Mouse (Mus musculus) adrenal gland, postnatal 36 days (tissue): ENCODE data around the gene Stom. TPM values are rescaled to one million over a fixed set of nuclear protein-coding genes. Genes with fewer than 3 reads are reported as not detected.

Source experiments
- DNase-seq, 2 experiments: peaks; one replicate each; pipeline ENCODE4 v3.0.0; 2021; ENCODE audit warnings: mixed read lengths in 1 of 2
- long read RNA-seq, 2 experiments: library from polyadenylated mRNA; stranded (forward); transcript quantifications; one replicate each; pipeline ENCODE4 v2.0.0; 2021; ENCODE audit warnings: borderline sequencing depth in 2 of 2
- total RNA-seq, 2 experiments: library from RNA; stranded (reverse); gene quantifications; 2 replicates each; pipeline ENCODE4 v1.2.3; 2021

Gene Stom
- total RNA-seq, result 10 to 100 TPM; 38.9 to 53.7 TPM
- long read RNA-seq, experiment 1, transcript Stom-201 (7 exons, 2,787 nt), result major isoform, 17 of 22 reads
- long read RNA-seq, experiment 1, partial matches to known transcripts, result 0 of 22 reads
- long read RNA-seq, experiment 1, other reads (novel, unspliced or antisense), result 5 of 22 reads
- long read RNA-seq, experiment 2, transcript Stom-201 (7 exons, 2,787 nt), result major isoform, 17 of 20 reads
- long read RNA-seq, experiment 2, partial matches to known transcripts, result 0 of 20 reads
- long read RNA-seq, experiment 2, other reads (novel, unspliced or antisense), result 2 of 20 reads

GRCm38 (mm10) chr2:35336388-35337280 is at the start of gene Stom:
TSS of gene Stom (minus strand) at chr2:35336976.
- peak; percentile 100 for DNase-seq

DNA sequence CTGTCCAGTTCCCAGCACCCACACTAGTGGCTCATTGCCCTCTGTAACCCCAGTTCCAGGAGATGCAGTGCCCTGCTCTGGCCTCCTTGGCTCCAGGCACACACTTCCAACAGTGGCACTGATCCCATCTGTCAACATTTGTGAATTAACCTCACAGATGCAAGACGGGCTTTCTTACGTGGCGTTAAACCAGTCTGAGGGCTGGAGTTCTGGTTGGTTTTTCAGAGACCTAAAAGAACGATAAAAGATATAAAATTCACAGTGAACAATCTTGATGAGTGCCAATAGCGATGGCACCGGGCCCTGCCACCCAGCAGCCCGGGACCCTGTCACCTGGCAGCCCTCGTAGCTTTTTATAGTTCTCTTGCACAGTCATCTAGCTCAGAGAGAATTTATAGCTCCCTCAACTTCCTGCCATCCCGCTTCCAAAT is 48.7 kb upstream of the Stom start:
- DNase-seq, result peak in 1 of 2 experiments; percentile 42

GRCm38 (mm10) chr2:35379306-35379705 is 42.5 kb upstream of the Stom start:
- DNase-seq, result no peak

DNA sequence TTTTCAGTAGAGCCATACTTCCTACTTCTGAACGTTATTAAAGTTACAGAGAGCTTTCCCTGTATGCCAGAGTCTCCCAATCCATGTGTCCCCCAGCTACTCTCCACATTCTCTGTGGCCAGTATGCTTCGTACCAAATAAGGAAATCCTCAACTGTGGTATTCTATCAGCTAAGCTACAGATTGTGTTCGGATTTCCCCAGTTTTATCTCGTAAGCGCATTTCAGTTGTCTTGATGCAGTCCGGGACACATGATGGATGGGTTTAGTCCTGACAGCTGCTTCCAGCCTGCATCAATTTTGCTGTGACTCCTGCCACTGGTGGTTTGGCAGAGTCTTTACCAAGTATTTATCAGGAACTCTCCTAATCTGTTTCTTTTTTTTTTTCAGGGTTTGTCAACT is 40.8 kb upstream of the Stom start:
- no peak for DNase-seq

GRCm38 (mm10) chr2:35373003-35373402 is 36.2 kb upstream of the Stom start:
- DNase-seq, result peak in 1 of 2 experiments; percentile 8

- DNase-seq, result no peak
Observed at GRCm38 (mm10) chr2:35370686-35371085, 33.9 kb upstream of the Stom start.

- no peak for DNase-seq
Observed at GRCm38 (mm10) chr2:35367629-35368028, 30.9 kb upstream of the Stom start, which contains the start of gene 4930568D16Rik. TSS of gene 4930568D16Rik (minus strand) at chr2:35367729.

DNA sequence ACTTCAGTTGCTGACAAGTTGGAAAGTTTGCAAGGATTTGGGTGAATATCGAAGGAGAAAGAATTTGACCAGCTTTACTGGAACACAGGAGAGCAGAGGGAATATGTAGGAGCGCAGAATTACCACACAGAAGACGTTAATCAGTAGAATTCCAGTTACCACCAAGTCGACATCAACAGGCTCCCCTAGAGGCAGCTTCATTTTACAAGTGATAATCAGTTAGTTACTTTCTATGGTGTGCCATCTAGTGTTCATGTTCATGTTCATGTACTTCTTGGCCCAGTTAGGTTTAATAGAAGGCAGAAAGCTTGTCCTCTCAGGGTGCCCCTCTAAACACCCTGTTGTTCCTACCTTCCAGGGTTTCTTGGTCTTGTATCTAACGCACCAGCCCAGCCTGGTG is 12.4 kb upstream of the Stom start:
- no peak for DNase-seq

DNA sequence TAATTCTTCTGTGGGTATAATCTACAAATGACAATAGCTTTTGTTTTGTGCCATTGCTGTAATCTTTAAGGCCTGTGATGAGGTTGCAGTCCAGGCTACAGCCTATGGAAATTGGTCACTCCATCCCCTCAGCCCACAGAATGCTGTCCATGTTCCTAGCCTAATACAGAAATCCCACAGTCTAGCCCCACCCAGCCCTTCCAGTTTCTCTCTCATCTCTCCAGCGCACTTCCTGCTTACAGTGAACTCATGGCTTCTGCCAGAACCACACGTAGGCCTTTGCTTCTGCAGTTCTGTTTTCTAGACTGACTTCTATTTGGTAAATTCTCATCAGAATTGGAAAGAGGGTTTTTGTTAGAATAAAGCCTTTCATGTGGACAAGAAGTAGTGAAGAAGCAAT is 9.2 kb upstream of the Stom start:
- DNase-seq, result no peak

GRCm38 (mm10) chr2:35342605-35343004 is 5.8 kb upstream of the Stom start:
- no peak for DNase-seq

GRCm38 (mm10) chr2:35338707-35339106 is 1.9 kb upstream of the Stom start:
- DNase-seq, result peak; percentile 48 to 64

- DNase-seq, result no peak
Observed at GRCm38 (mm10) chr2:35338036-35338435, 1.3 kb upstream of the Stom start.

- peak in 1 of 2 experiments; percentile 28 for DNase-seq
Observed at GRCm38 (mm10) chr2:35337419-35337818, 643 bp upstream of the Stom start.

- no peak for DNase-seq
Observed at GRCm38 (mm10) chr2:35335620-35336019, 1.2 kb downstream of the Stom start.

DNA sequence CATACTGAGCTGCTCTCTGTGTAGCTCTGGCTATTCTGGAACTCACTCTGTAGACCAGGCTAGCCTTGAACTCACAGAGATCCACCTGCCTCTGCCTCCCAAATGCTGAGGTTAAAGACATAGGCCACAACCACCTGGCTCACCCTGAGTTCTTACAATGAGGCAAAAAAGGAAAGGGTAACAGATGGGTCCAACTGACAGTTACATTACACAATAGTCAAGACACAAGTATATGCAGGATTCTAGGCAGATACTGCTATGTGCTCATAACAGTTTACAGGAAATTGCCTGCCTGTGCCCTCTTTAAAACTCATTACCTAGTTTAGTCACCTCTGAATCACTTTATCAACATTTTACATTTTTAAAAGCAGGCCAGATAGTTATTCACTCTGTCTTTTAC is 3.1 kb downstream of the Stom start:
- no peak for DNase-seq

- no peak for DNase-seq
Observed at GRCm38 (mm10) chr2:35331205-35331604, 5.6 kb downstream of the Stom start.

DNA sequence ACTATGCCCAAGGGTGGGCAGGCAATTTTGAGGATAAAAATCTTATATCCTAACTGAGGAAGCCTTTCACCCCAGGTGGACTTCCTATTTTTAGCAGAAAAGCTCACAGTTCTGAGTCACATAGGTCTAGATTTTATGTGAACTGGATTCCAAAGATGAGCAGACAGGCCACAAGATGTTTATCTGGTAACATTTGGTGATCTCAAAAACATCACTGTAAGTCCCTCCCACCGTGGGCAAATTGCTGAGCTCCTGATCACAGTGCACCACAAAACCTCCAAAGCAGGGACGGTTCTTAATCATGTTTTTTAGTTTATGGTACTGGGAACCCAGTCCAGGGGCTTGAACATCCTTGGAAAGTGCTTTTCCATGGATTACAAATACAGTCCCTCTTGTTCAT is 7.7 kb downstream of the Stom start:
- DNase-seq, result no peak

DNA sequence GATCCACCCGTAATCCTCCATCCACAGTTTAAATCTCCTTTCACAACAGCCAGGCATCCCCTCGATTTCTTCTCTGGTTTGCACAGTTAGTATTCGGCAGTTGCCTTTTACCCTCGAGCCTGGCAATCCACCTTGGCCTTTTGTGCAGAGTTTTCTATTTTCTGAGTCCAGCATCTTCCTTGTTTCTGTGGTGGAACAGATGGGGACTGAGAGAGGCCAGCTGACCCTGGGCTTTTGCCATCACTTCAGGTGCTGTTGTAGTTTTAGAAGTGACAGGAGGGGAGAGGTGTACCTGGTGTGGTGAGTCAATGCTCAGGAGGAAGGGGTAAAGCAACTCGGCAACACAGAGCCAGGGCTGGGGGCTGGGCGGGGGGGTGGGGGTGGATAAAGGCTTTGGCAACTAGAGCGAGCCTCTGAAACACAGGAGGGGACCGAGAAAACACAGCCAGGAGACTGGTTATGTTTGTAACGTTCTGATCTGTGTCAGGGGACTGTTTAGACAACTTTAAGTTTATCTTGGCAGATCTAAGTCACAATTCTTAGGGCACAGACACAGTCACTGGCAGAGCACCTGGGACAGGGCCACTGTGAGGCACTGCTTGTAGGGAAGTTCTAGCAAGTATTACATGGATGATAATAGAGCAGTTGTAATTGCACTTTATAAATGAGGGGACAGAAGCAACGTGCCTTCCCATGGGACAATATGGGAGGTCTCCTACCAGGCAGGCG is 8.5 kb downstream of the Stom start:
- no peak for DNase-seq

DNA sequence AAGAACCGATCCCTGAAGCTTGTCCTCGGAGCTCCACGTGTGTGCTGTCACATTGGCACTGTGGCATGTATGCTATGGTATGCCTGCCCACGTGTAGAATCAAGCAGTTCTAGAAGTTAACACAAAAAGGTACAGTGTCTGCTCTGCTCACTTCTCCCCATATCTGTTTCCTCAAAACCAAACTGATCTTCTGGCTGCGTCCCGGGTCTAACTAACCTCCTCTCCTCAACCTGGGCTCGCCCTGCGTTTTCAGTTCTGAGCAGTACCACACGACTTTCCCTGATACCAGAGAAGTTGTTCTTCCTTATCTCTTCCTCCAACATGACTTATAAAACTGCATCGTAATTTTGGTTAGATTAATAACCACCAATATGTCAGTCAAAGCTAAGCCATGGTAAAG is 9.2 kb downstream of the Stom start:
- no peak for DNase-seq

DNA sequence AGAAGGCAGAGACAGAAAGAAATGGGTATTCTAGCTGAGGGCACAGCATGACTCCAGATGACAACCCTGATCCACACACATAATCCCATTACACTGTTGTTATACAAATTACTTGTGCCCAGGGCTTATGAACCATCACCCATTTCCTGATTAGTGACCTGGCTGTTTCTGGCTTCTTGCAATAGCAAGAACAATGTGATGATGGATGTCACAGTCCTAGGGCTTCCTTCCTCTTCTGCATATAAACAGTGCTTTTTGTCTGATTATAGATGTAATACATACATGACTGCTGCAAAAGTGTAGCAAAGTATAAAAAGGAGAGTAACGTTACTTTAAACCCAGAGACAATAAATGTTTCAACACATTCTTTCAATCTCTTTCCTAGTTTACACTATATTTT is 9.8 kb downstream of the Stom start:
- no peak for DNase-seq

GRCm38 (mm10) chr2:35325930-35326329 is 10.8 kb downstream of the Stom start:
- no peak for DNase-seq

GRCm38 (mm10) chr2:35322404-35323164 is 14.2 kb downstream of the Stom start:
- peak in 1 of 2 experiments; percentile 22 for DNase-seq
